Mouse (Mus musculus) hindbrain, embryonic 16.5 days (tissue): ENCODE results near the gene Rnf169. TPM values are rescaled to one million over a fixed set of nuclear protein-coding genes. Genes with fewer than 3 reads are reported as not detected.
A peak's percentile ranks its signal among the peaks of the same experiment; 100 is the strongest.
"Not testable (repeated sequence)": the region's sequence is repeated elsewhere in the genome, so short reads cannot be mapped to it uniquely, and the experiment has no call there.

ENCODE experiments used
- ATAC-seq: fragments of 200-750 bp; cut with Nextera tagmentation; 2 replicates; pipeline ENCODE4 v1.8.0; 2017; ENCODE audit warnings: moderate TSS enrichment, moderate library complexity
- H3K27ac ChIP-seq: fragments of 300-500 bp; sonication (generic); 2 replicates; pipeline ENCODE4 v1.5.1; 2014; ENCODE audit warnings: low read depth, mild to moderate bottlenecking, control low read depth, low read length, moderate library complexity
- H3K27me3 ChIP-seq: fragments of 300-500 bp; sonication (generic); replicated peaks from 2 replicates; pipeline ENCODE4 v1.6.1; 2014; ENCODE audit warnings: low read length; ENCODE audit not compliant: control insufficient read depth, insufficient read depth
- H3K36me3 ChIP-seq: fragments of 300-500 bp; sonication (generic); 2 replicates; pipeline ENCODE4 v1.6.1; 2014; ENCODE audit warnings: mild to moderate bottlenecking, low read length, moderate library complexity, mixed read lengths; ENCODE audit not compliant: control insufficient read depth, insufficient read depth
- H3K4me1 ChIP-seq: fragments of 300-500 bp; sonication (generic); 2 replicates; pipeline ENCODE4 v1.6.1; 2014; ENCODE audit warnings: low read depth, low read length; ENCODE audit not compliant: control insufficient read depth, insufficient read depth
- H3K4me2 ChIP-seq: fragments of 300-500 bp; sonication (generic); 2 replicates; pipeline ENCODE4 v1.6.1; 2014; ENCODE audit warnings: mild to moderate bottlenecking, low read length, control low read depth, moderate library complexity
- H3K4me3 ChIP-seq: fragments of 300-500 bp; sonication (generic); 2 replicates; pipeline ENCODE4 v1.5.1; 2014; ENCODE audit warnings: mild to moderate bottlenecking, low read length, control low read depth, moderate library complexity
- H3K9ac ChIP-seq: fragments of 300-500 bp; sonication (generic); 2 replicates; pipeline ENCODE4 v1.6.1; 2014; ENCODE audit warnings: low read depth, mild to moderate bottlenecking, control low read depth, low read length, moderate library complexity
- H3K9me3 ChIP-seq: fragments of 300-500 bp; sonication (generic); 2 replicates; pipeline ENCODE4 v1.6.1; 2014; ENCODE audit warnings: mild to moderate bottlenecking, low read length, moderate library complexity; ENCODE audit not compliant: control insufficient read depth
- WGBS: fragments of 180-500 bp; shearing (Covaris S2); extraction: QIAGEN DNeasy Blood & Tissue Kit; methylation state at CpG from one replicate; pipeline ENCODE4 v1.1.7; 2014; 5-methylcytosine and 5-hydroxymethylcytosine counted together
- polyA plus RNA-seq: library from polyadenylated mRNA; unstranded; fragments of >200 nt; fragmentation: Nextera tagmentation; extraction: Ambion mirVana; gene quantifications from 2 replicates; pipeline ENCODE4 v1.2.1, GENCODE M21; 2015

Gene Rnf169
- polyA plus RNA-seq, 1 experiment from 2014 or later = 4.1 TPM

GRCm38 (mm10) chr7:99960571-99960970 lies 19.7 kb downstream of the Rnf169 start:
- not testable (repeated sequence) for H3K9me3 ChIP-seq, H3K9ac ChIP-seq, H3K27me3 ChIP-seq, H3K36me3 ChIP-seq, H3K27ac ChIP-seq, H3K4me2 ChIP-seq, H3K4me3 ChIP-seq, ATAC-seq
- H3K4me1 ChIP-seq = peaks cover 21% of the 10 kb centered on the region
- WGBS = 86% methylated on average over 2 of the region's 2 CpGs

GRCm38 (mm10) chr7:99957226-99957965 lies 22.9 kb downstream of the Rnf169 start:
- no peak overlapping the region for H3K27ac ChIP-seq
- H3K9me3 ChIP-seq = no peaks in the 10 kb centered on the region
- no peak overlapping the region for H3K4me3 ChIP-seq
- 75% methylated on average over 12 of the region's 12 CpGs for WGBS
- ATAC-seq = peak; percentile 30; the same call in 1 of the 2 replicates
- H3K27me3 ChIP-seq = no peaks in the 10 kb centered on the region
- H3K36me3 ChIP-seq = no peaks in the 10 kb centered on the region
- peaks cover 2% of the 10 kb centered on the region; the same call in 1 of the 2 replicates for H3K4me1 ChIP-seq
- H3K4me2 ChIP-seq = no peak overlapping the region
- H3K9ac ChIP-seq = no peak overlapping the region

GRCm38 (mm10) chr7:99956095-99956494 lies 24.2 kb downstream of the Rnf169 start:
- Histone ChIP-seq H3K4me2 (no peak overlapping the region), H3K4me3 (no peak overlapping the region), H3K9me3 (no peaks in the 10 kb centered on the region), H3K27me3 (no peaks in the 10 kb centered on the region), H3K9ac (no peak overlapping the region), H3K4me1 (peaks cover 2% of the 10 kb centered on the region; the same call in 1 of the 2 replicates), H3K36me3 (no peaks in the 10 kb centered on the region), H3K27ac (no peak overlapping the region)
- 97% methylated on average over 7 of the region's 7 CpGs for WGBS
- ATAC-seq = no peak

- Histone ChIP-seq H3K27me3 (no peaks in the 10 kb centered on the region), H3K4me1 (peaks cover 2% of the 10 kb centered on the region; the same call in 1 of the 2 replicates), H3K36me3 (no peaks in the 10 kb centered on the region), H3K4me3 (no peak overlapping the region), H3K27ac (no peak overlapping the region), H3K9ac (no peak overlapping the region), H3K4me2 (no peak overlapping the region), H3K9me3 (no peaks in the 10 kb centered on the region)
- no peak; the same call in 1 of the 2 replicates for ATAC-seq
- WGBS = 93% methylated on average over 8 of the region's 8 CpGs
These were observed 26.0 kb downstream of the Rnf169 start for GRCm38 (mm10) chr7:99954212-99954611.

GRCm38 (mm10) chr7:99953442-99954098 lies 26.7 kb downstream of the Rnf169 start:
- H3K27me3 ChIP-seq = no peaks in the 10 kb centered on the region
- no peak for ATAC-seq
- no peak overlapping the region for H3K9ac ChIP-seq
- H3K9me3 ChIP-seq = no peaks in the 10 kb centered on the region
- no peak overlapping the region for H3K27ac ChIP-seq
- H3K36me3 ChIP-seq = no peaks in the 10 kb centered on the region
- H3K4me2 ChIP-seq = no peak overlapping the region
- WGBS = 92% methylated on average over 6 of the region's 6 CpGs
- H3K4me1 ChIP-seq = peaks cover 2% of the 10 kb centered on the region; the same call in 1 of the 2 replicates
- H3K4me3 ChIP-seq = no peak overlapping the region

GRCm38 (mm10) chr7:99947329-99947728 lies 32.9 kb downstream of the Rnf169 start:
- H3K9ac ChIP-seq = no peak overlapping the region
- no peak overlapping the region for H3K27ac ChIP-seq
- 93% methylated on average over 9 of the region's 9 CpGs for WGBS
- H3K9me3 ChIP-seq = no peaks in the 10 kb centered on the region
- no peaks in the 10 kb centered on the region for H3K27me3 ChIP-seq
- peaks cover 29% of the 10 kb centered on the region for H3K36me3 ChIP-seq
- ATAC-seq = no peak
- H3K4me3 ChIP-seq = no peak overlapping the region
- H3K4me1 ChIP-seq = no peaks in the 10 kb centered on the region
- no peak overlapping the region for H3K4me2 ChIP-seq

GRCm38 (mm10) chr7:99946356-99946755 lies 33.9 kb downstream of the Rnf169 start:
- Histone ChIP-seq H3K4me3 (no peak overlapping the region), H3K9me3 (no peaks in the 10 kb centered on the region), H3K4me2 (no peak overlapping the region), H3K9ac (no peak overlapping the region), H3K27me3 (no peaks in the 10 kb centered on the region), H3K27ac (no peak overlapping the region), H3K36me3 (peaks cover 29% of the 10 kb centered on the region), H3K4me1 (no peaks in the 10 kb centered on the region)
- WGBS = 92% methylated on average over 4 of the region's 4 CpGs
- ATAC-seq = no peak

- ATAC-seq = no peak
- Histone ChIP-seq H3K4me2 (no peak overlapping the region), H3K4me3 (no peak overlapping the region), H3K4me1 (no peaks in the 10 kb centered on the region), H3K9ac (no peak overlapping the region), H3K27ac (no peak overlapping the region), H3K36me3 (peaks cover 29% of the 10 kb centered on the region), H3K9me3 (no peaks in the 10 kb centered on the region), H3K27me3 (no peaks in the 10 kb centered on the region)
- WGBS = 93% methylated on average over 3 of the region's 3 CpGs
These were observed 34.3 kb downstream of the Rnf169 start for GRCm38 (mm10) chr7:99945939-99946338.

- WGBS = 92% methylated on average over 22 of the region's 22 CpGs
- not testable (repeated sequence) for H3K9me3 ChIP-seq, ATAC-seq, H3K4me1 ChIP-seq, H3K4me3 ChIP-seq, H3K27ac ChIP-seq, H3K4me2 ChIP-seq, H3K27me3 ChIP-seq, H3K9ac ChIP-seq
- peaks cover 33% of the 10 kb centered on the region for H3K36me3 ChIP-seq
These were observed 35.2 kb downstream of the Rnf169 start for GRCm38 (mm10) chr7:99945012-99945411.
